Mouse (Mus musculus) right cerebral cortex, adult 18-20 months (tissue): ENCODE measurements at regions not wholly inside any gene's neighbourhood (a gene's known extent, or its start where the extent isn't known, plus 50 kb on each side); places are given as distances from the start of the nearest gene placed in this dataset.
A peak's percentile ranks its signal among the peaks of the same experiment; 100 is the strongest.

ENCODE experiments used
- DNase-seq: peaks from one replicate; pipeline ENCODE4 v3.0.0; 2022; ENCODE audit warnings: mixed read lengths

DNA sequence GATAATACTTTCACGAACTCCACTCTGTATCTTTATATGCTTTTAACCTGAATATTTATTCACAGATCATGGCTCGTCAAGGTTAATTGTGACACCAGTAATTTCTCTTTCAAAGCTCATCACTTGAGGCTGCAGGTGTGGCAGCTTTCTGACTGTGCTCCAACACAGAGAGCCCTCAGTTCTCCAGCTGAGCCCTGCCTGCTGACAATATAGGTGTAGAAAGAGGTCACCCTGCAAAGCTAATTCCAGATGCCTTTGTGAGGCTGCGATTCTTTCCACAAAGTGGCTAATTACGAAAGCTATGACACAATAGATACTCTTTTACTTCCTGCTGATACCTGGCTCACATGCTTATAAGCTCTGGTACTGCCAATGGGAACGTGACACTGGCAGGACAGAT, 64.0 kb downstream of the Slitrk5 start:
- DNase-seq: no peak

DNA sequence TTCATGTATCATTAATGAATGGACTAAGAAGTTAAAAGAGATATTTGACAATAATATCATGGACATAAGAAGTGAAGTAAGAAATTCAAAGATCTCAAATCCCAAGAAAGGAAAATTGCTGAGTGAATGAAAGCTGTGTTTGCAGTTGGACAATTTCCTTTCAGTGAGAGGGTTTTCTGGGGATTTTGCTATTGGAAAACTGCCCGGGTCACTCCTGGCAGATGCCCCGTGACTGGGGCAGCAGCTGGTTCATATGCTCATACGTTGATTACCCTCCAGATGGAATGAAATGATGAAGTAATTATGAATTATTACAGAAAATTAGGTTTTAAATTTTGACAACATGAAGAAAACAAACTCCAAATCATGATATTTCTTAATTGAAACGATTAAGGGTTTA, 88.7 kb downstream of the Slitrk5 start:
- DNase-seq: no peak

DNA sequence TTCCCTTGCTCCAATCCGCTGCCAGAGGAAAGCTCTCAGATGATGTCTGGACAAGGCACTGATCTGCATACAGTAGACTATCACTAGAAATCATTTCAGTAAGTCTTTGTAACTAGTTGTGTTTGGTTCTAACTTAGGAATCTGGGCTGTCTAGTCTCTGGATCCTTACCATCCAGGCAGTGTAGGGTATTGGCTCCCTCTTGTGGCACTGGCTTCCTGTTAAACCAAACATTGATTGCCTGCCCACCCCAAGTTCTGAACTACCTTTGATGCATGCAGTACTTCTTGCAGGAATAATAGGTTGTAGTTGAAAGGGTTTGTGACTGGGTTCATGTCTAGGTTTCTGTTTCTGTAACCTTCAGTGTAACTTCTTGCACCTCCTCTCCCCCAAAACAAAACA, 103.3 kb downstream of the Slitrk5 start:
- peak; percentile 3 for DNase-seq

DNA sequence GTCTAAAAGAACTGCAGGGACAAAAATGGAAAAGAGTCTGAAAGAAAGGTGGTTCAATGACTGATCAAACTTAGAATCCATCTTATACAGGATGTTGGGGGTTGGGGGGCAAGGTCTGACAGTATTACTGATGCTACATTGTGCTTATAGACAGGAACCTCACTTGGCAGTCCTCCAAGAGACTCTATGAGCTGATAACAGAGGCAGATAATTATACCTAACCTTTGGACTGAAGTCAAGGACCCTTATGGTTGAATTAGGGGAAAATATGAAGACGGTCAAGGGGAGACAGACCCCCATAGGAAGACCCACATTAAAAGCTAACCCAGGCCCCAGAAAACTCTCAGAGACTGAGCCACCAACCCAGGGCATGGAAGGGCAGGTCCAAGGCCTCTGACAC, 133.1 kb downstream of the Slitrk5 start:
- no peak for DNase-seq

DNA sequence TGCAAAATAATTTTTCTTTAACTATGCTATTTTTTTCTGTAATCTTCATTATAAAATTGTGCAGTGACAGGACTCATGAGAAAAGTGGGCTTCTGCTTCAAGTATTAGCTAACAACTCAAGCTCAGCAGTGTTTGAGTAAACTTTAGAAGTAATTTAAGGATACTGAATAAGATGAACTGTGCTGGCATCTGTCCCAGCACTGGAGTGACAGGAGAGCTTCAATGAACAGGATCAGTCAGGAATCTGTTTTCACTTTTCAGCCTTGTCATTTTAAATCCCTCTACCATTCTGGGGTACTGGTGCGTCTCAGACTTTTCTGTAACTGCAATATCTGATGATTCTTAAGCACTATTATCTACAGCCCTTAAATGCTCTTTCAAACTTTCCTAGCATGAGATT, 135.0 kb downstream of the Slitrk5 start:
- DNase-seq: no peak

- DNase-seq: peak; percentile 13
Observed at GRCm38 (mm10) chr14:111822047-111822730, 147.3 kb downstream of the Slitrk5 start.
